Mouse (Mus musculus) splenic B cell, adult 2 months (primary cell): ENCODE data around the gene Wipf1.
"Not testable (repeated sequence)": the region's sequence is repeated elsewhere in the genome, so short reads cannot be mapped to it uniquely, and the experiment has no call there.

Experiments used
- DNase-seq: peaks from one replicate; pipeline ENCODE4 v3.0.0-alpha.2; 2011; ENCODE audit warnings: low read depth, low spot score
- H3K27me3 ChIP-seq: 2 replicates; pipeline ENCODE4 v1.6.1; 2012; ENCODE audit warnings: mild to moderate bottlenecking, low read length, moderate library complexity, mixed read lengths; ENCODE audit not compliant: control insufficient read depth, poor library complexity, insufficient read depth, severe bottlenecking
- H3K36me3 ChIP-seq: 2 replicates; pipeline ENCODE4 v1.6.1; 2012; ENCODE audit warnings: mild to moderate bottlenecking, low read length, moderate library complexity, mixed read lengths; ENCODE audit not compliant: control insufficient read depth, poor library complexity, insufficient read depth, severe bottlenecking

Wipf1 gene

GRCm38 (mm10) chr2:73557956-73558355, 28.4 kb upstream of the Wipf1 start:
- H3K36me3 ChIP-seq, result no peaks in the 10 kb centered on the region

GRCm38 (mm10) chr2:73557061-73557460, 27.5 kb upstream of the Wipf1 start:
- H3K27me3 ChIP-seq, H3K36me3 ChIP-seq, DNase-seq: not testable (repeated sequence)

More at GRCm38 (mm10) chr2:73557956-73558355, 28.4 kb upstream of the Wipf1 start:
- DNase-seq, result no peak
- no peaks in the 10 kb centered on the region for H3K27me3 ChIP-seq

GRCm38 (mm10) chr2:73554389-73554788, 24.9 kb upstream of the Wipf1 start:
- Histone ChIP-seq H3K36me3 (no peaks in the 10 kb centered on the region), H3K27me3 (no peaks in the 10 kb centered on the region)
- DNase-seq, result peak; percentile 56

- H3K27me3 ChIP-seq, result no peaks in the 10 kb centered on the region
- H3K36me3 ChIP-seq, result no peaks in the 10 kb centered on the region
- no peak for DNase-seq
Observed at GRCm38 (mm10) chr2:73552926-73553325, 23.4 kb upstream of the Wipf1 start.

- H3K27me3 ChIP-seq, result no peaks in the 10 kb centered on the region
- no peaks in the 10 kb centered on the region for H3K36me3 ChIP-seq
- DNase-seq, result peak; percentile 83
Observed at GRCm38 (mm10) chr2:73550725-73551124, 21.2 kb upstream of the Wipf1 start.

GRCm38 (mm10) chr2:73548542-73548941, 19.0 kb upstream of the Wipf1 start:
- Histone ChIP-seq H3K27me3 (no peaks in the 10 kb centered on the region), H3K36me3 (no peaks in the 10 kb centered on the region)
- DNase-seq, result peak; percentile 14

GRCm38 (mm10) chr2:73547256-73547655, 17.7 kb upstream of the Wipf1 start:
- DNase-seq, result no peak
- no peaks in the 10 kb centered on the region for H3K27me3 ChIP-seq

GRCm38 (mm10) chr2:73545556-73545955, 16.0 kb upstream of the Wipf1 start:
- DNase-seq, result no peak
- Histone ChIP-seq H3K27me3 (no peaks in the 10 kb centered on the region), H3K36me3 (no peaks in the 10 kb centered on the region)

More at GRCm38 (mm10) chr2:73547256-73547655, 17.7 kb upstream of the Wipf1 start:
- no peaks in the 10 kb centered on the region for H3K36me3 ChIP-seq

- no peaks in the 10 kb centered on the region for H3K27me3 ChIP-seq
- no peaks in the 10 kb centered on the region for H3K36me3 ChIP-seq
- DNase-seq, result peak; percentile 84
Observed at GRCm38 (mm10) chr2:73540450-73541162, 11.1 kb upstream of the Wipf1 start.

- no peaks in the 10 kb centered on the region for H3K27me3 ChIP-seq
- peak; percentile 45 for DNase-seq
- no peaks in the 10 kb centered on the region for H3K36me3 ChIP-seq
Observed at GRCm38 (mm10) chr2:73539697-73540096, 10.2 kb upstream of the Wipf1 start.

- Histone ChIP-seq H3K36me3 (no peaks in the 10 kb centered on the region), H3K27me3 (no peaks in the 10 kb centered on the region)
- no peak for DNase-seq
Observed at GRCm38 (mm10) chr2:73539141-73539540, 9.6 kb upstream of the Wipf1 start.

GRCm38 (mm10) chr2:73538590-73538989, 9.1 kb upstream of the Wipf1 start:
- Histone ChIP-seq H3K36me3 (no peaks in the 10 kb centered on the region), H3K27me3 (no peaks in the 10 kb centered on the region)
- no peak for DNase-seq

- no peaks in the 10 kb centered on the region for H3K27me3 ChIP-seq
- no peak for DNase-seq
Observed at GRCm38 (mm10) chr2:73536091-73536783, 6.7 kb upstream of the Wipf1 start.

GRCm38 (mm10) chr2:73534720-73535119, 5.2 kb upstream of the Wipf1 start:
- H3K27me3 ChIP-seq, result no peaks in the 10 kb centered on the region
- no peaks in the 10 kb centered on the region for H3K36me3 ChIP-seq
- DNase-seq, result no peak

More at GRCm38 (mm10) chr2:73536091-73536783, 6.7 kb upstream of the Wipf1 start:
- no peaks in the 10 kb centered on the region for H3K36me3 ChIP-seq

- Histone ChIP-seq H3K36me3 (no peaks in the 10 kb centered on the region), H3K27me3 (no peaks in the 10 kb centered on the region)
- DNase-seq, result no peak
Observed at GRCm38 (mm10) chr2:73530487-73530886, 953 bp upstream of the Wipf1 start.
